Mouse (Mus musculus) heart, embryonic 14.5 days (tissue): ENCODE measurements at regions not wholly inside any gene's neighbourhood (a gene's known extent, or its start where the extent isn't known, plus 50 kb on each side); places are given as distances from the start of the nearest gene placed in this dataset.

ENCODE experiments used
- ATAC-seq: fragments of 200-750 bp; cut with Nextera tagmentation; 2 replicates; pipeline ENCODE4 v1.8.0; 2017; ENCODE audit warnings: low read depth, moderate TSS enrichment; ENCODE audit not compliant: insufficient number of reproducible peaks, insufficient read depth, low FRiP score
- H3K27ac ChIP-seq, 2 experiments: fragments of 200-500 bp in 1 of 2; fragments of 300-500 bp in 1 of 2; sonication (generic) in 1 of 2; replicated peaks in 1 of 2; 2 replicates each; pipeline ENCODE4 v1.5.1; 2012 to 2014; ENCODE audit warnings: low read depth in 2 of 2, low read length in 2 of 2, control low read depth in 1 of 2, mild to moderate bottlenecking in 1 of 2, mixed read lengths in 1 of 2; ENCODE audit not compliant: control insufficient read depth in 1 of 2, insufficient read depth in 1 of 2
- H3K27me3 ChIP-seq: fragments of 300-500 bp; sonication (generic); 2 replicates; pipeline ENCODE4 v1.6.1; 2014; ENCODE audit warnings: mild to moderate bottlenecking, low read length, control low read depth; ENCODE audit not compliant: control insufficient read depth, insufficient read depth
- H3K36me3 ChIP-seq: fragments of 300-500 bp; sonication (generic); 2 replicates; pipeline ENCODE4 v1.6.1; 2014; ENCODE audit warnings: mild to moderate bottlenecking, control low read depth, low read length, mixed read lengths; ENCODE audit not compliant: control insufficient read depth, insufficient read depth
- H3K4me1 ChIP-seq, 2 experiments: fragments of 200-500 bp in 1 of 2; fragments of 300-500 bp in 1 of 2; sonication (generic) in 1 of 2; 2 replicates each; pipeline ENCODE4 v1.6.1; 2012 to 2014; ENCODE audit warnings: low read length in 2 of 2, control low read depth in 1 of 2, mixed read lengths in 1 of 2; ENCODE audit not compliant: control insufficient read depth in 2 of 2, insufficient read depth in 2 of 2
- H3K4me2 ChIP-seq: fragments of 300-500 bp; sonication (generic); 2 replicates; pipeline ENCODE4 v1.6.1; 2014; ENCODE audit warnings: mild to moderate bottlenecking, low read length
- H3K4me3 ChIP-seq, 2 experiments: fragments of 200-500 bp in 1 of 2; fragments of 300-500 bp in 1 of 2; sonication (generic) in 1 of 2; 2 replicates each; pipeline ENCODE4 v1.5.1; 2012 to 2014; ENCODE audit warnings: low read length in 2 of 2, mild to moderate bottlenecking in 2 of 2, control low read depth in 1 of 2, low read depth in 1 of 2, moderate library complexity in 1 of 2; ENCODE audit not compliant: control insufficient read depth in 1 of 2, insufficient read depth in 1 of 2
- H3K9ac ChIP-seq: fragments of 300-500 bp; sonication (generic); 2 replicates; pipeline ENCODE4 v1.6.1; 2014; ENCODE audit warnings: mild to moderate bottlenecking, low read length
- H3K9me3 ChIP-seq: fragments of 300-500 bp; sonication (generic); 2 replicates; pipeline ENCODE4 v1.6.1; 2016; ENCODE audit warnings: low read length, control low read depth; ENCODE audit not compliant: control insufficient read depth
- WGBS: fragments of 180-500 bp; shearing (Covaris S2); extraction: QIAGEN DNeasy Blood & Tissue Kit; methylation state at CpG from one replicate; pipeline ENCODE4 v1.1.7; 2014; 5-methylcytosine and 5-hydroxymethylcytosine counted together

GRCm38 (mm10) chr11:84587107-84587506, 61.8 kb upstream of the Lhx1 start:
- H3K27ac ChIP-seq: no peak overlapping the region
- no peak for ATAC-seq
- WGBS: 49% methylated on average over 14 of the region's 14 CpGs
- peaks cover 3% of the 10 kb centered on the region; the same call in 1 of the 2 replicates for H3K27me3 ChIP-seq
- no peak overlapping the region for H3K4me2 ChIP-seq
- H3K4me3 ChIP-seq: no peak overlapping the region
- H3K9ac ChIP-seq: no peak overlapping the region
- H3K36me3 ChIP-seq: no peaks in the 10 kb centered on the region
- H3K9me3 ChIP-seq: no peaks in the 10 kb centered on the region
- H3K4me1 ChIP-seq: peaks cover 0 to 3% of the 10 kb centered on the region in 2 experiments; a peak in 2 of 4 replicates

GRCm38 (mm10) chr11:84585626-84586025, 60.3 kb upstream of the Lhx1 start:
- H3K9me3 ChIP-seq: no peaks in the 10 kb centered on the region
- 42% methylated on average over 3 of the region's 3 CpGs for WGBS

GRCm38 (mm10) chr11:84578805-84579541, 53.6 kb upstream of the Lhx1 start:
- Histone ChIP-seq H3K4me2 (no peak overlapping the region), H3K4me1 (no peaks in the 10 kb centered on the region), H3K4me3 (no peak overlapping the region), H3K36me3 (no peaks in the 10 kb centered on the region), H3K27me3 (peaks cover 4% of the 10 kb centered on the region; the same call in 1 of the 2 replicates), H3K9me3 (no peaks in the 10 kb centered on the region), H3K9ac (no peak overlapping the region), H3K27ac (no peak overlapping the region)
- 75% methylated on average over 17 of the region's 17 CpGs for WGBS
- ATAC-seq: no peak

More at GRCm38 (mm10) chr11:84585626-84586025, 60.3 kb upstream of the Lhx1 start:
- Histone ChIP-seq H3K4me3 (no peak overlapping the region), H3K4me2 (no peak overlapping the region), H3K27ac (no peak overlapping the region), H3K27me3 (no peaks in the 10 kb centered on the region; the same call in 1 of the 2 replicates), H3K4me1 (peaks cover 0 to 3% of the 10 kb centered on the region in 2 experiments; a peak in 2 of 4 replicates), H3K9ac (no peak overlapping the region), H3K36me3 (no peaks in the 10 kb centered on the region)
- no peak for ATAC-seq
